Mouse (Mus musculus): Measurements from ENCODE around the gene Pnldc1. TPM values are rescaled to one million over a fixed set of nuclear protein-coding genes. Genes with fewer than 3 reads are reported as not detected.
"Not testable (repeated sequence)": the region's sequence is repeated elsewhere in the genome, so short reads cannot be mapped to it uniquely, and the experiment has no call there.

Gene Pnldc1
- 0.45 and 0.63 TPM in 2 replicates for polyA plus RNA-seq (2015; fragmentation: Nextera tagmentation; extraction: Ambion mirVana)

GRCm38 (mm10) chr17:12909361-12910280 lies at the start of gene Pnldc1:
Gene Pnldc1 (minus strand): TSS chr17:12910230.
- Histone ChIP-seq H3K9ac (ENCODE audit: low read length) (no peak within 1 kb of the TSS), H3K4me1 (replicated peaks; ENCODE audit: control insufficient read depth, insufficient read depth) (no peaks in the 10 kb centered on the region), H3K27ac (replicated peaks) (no peak within 1 kb of the TSS), H3K27me3 (ENCODE audit: control insufficient read depth, insufficient read depth, low read length) (no peaks in the 10 kb centered on the region), H3K4me3 (ENCODE audit: low read depth, low read length) (no peak within 1 kb of the TSS), H3K36me3 (ENCODE audit: control insufficient read depth, insufficient read depth, low read length) (no peaks in the 10 kb centered on the region; the same call in none of the 2 replicates), H3K4me2 (replicated peaks; ENCODE audit: low read depth) (no peak within 1 kb of the TSS), H3K9me3 (ENCODE audit: control insufficient read depth, low read length) (no peaks in the 10 kb centered on the region)
- TF ChIP-seq CTCF (IDR thresholded peaks at IDR 0.05; ENCODE audit: low read depth) (no peak), EP300 (optimal IDR thresholded peaks at IDR 0.05) (no peak)
- WGBS, result 75% methylated on average over 35 of the region's 35 CpGs
- no peak for DNase-seq (ENCODE audit: low spot score)
- no peak; the same call in 1 of the 2 replicates for ATAC-seq (ENCODE audit: low FRiP score, low TSS enrichment)

GRCm38 (mm10) chr17:12959377-12959776 lies 49.3 kb upstream of the Pnldc1 start:
- not testable (repeated sequence) for ATAC-seq (ENCODE audit: low FRiP score, low TSS enrichment); H3K4me3 ChIP-seq (ENCODE audit: low read depth, low read length); H3K27me3 ChIP-seq (ENCODE audit: control insufficient read depth, insufficient read depth, low read length); H3K4me2 ChIP-seq (replicated peaks; ENCODE audit: low read depth); H3K27ac ChIP-seq (replicated peaks); H3K36me3 ChIP-seq (ENCODE audit: control insufficient read depth, insufficient read depth, low read length); DNase-seq (ENCODE audit: low spot score); H3K4me1 ChIP-seq (replicated peaks; ENCODE audit: control insufficient read depth, insufficient read depth); H3K9me3 ChIP-seq (ENCODE audit: control insufficient read depth, low read length); H3K9ac ChIP-seq (ENCODE audit: low read length)
- 29% methylated on average over 1 of the region's 2 CpGs for WGBS

GRCm38 (mm10) chr17:12956664-12957063 lies 46.6 kb upstream of the Pnldc1 start:
- whole genome bisulfite sequencing, result 88% methylated on average over 8 of the region's 8 CpGs
- Histone ChIP-seq H3K27me3 (ENCODE audit: control insufficient read depth, insufficient read depth, low read length) (no peaks in the 10 kb centered on the region), H3K4me3 (ENCODE audit: low read depth, low read length) (no peak overlapping the region)

GRCm38 (mm10) chr17:12949669-12950068 lies 39.6 kb upstream of the Pnldc1 start:
- H3K9me3 ChIP-seq (ENCODE audit: control insufficient read depth, low read length), result no peaks in the 10 kb centered on the region
- 90% methylated on average over 5 of the region's 5 CpGs for WGBS
- H3K4me2 ChIP-seq (replicated peaks; ENCODE audit: low read depth), result no peak overlapping the region
- no peak for DNase-seq (ENCODE audit: low spot score)
- no peak overlapping the region for H3K4me3 ChIP-seq (ENCODE audit: low read depth, low read length)
- TF ChIP-seq EP300 (optimal IDR thresholded peaks at IDR 0.05) (no peak), CTCF (IDR thresholded peaks at IDR 0.05; ENCODE audit: low read depth) (no peak)
- ATAC-seq (ENCODE audit: low FRiP score, low TSS enrichment), result no peak
- no peak overlapping the region for H3K27ac ChIP-seq (replicated peaks)
- no peaks in the 10 kb centered on the region for H3K27me3 ChIP-seq (ENCODE audit: control insufficient read depth, insufficient read depth, low read length)
- no peaks in the 10 kb centered on the region for H3K4me1 ChIP-seq (replicated peaks; ENCODE audit: control insufficient read depth, insufficient read depth)
- no peak overlapping the region for H3K9ac ChIP-seq (ENCODE audit: low read length)
- H3K36me3 ChIP-seq (ENCODE audit: control insufficient read depth, insufficient read depth, low read length), result peaks cover 6% of the 10 kb centered on the region

More at GRCm38 (mm10) chr17:12956664-12957063, 46.6 kb upstream of the Pnldc1 start:
- TF ChIP-seq CTCF (IDR thresholded peaks at IDR 0.05; ENCODE audit: low read depth), result no peak
- TF ChIP-seq EP300 (optimal IDR thresholded peaks at IDR 0.05), result no peak
- Histone ChIP-seq H3K27ac (replicated peaks) (no peak overlapping the region), H3K9me3 (ENCODE audit: control insufficient read depth, low read length) (no peaks in the 10 kb centered on the region), H3K36me3 (ENCODE audit: control insufficient read depth, insufficient read depth, low read length) (peaks cover 3% of the 10 kb centered on the region), H3K4me1 (replicated peaks; ENCODE audit: control insufficient read depth, insufficient read depth) (no peaks in the 10 kb centered on the region), H3K4me2 (replicated peaks; ENCODE audit: low read depth) (no peak overlapping the region), H3K9ac (ENCODE audit: low read length) (no peak overlapping the region)
- no peak for ATAC-seq (ENCODE audit: low FRiP score, low TSS enrichment)
- no peak for DNase-seq (ENCODE audit: low spot score)

DNA sequence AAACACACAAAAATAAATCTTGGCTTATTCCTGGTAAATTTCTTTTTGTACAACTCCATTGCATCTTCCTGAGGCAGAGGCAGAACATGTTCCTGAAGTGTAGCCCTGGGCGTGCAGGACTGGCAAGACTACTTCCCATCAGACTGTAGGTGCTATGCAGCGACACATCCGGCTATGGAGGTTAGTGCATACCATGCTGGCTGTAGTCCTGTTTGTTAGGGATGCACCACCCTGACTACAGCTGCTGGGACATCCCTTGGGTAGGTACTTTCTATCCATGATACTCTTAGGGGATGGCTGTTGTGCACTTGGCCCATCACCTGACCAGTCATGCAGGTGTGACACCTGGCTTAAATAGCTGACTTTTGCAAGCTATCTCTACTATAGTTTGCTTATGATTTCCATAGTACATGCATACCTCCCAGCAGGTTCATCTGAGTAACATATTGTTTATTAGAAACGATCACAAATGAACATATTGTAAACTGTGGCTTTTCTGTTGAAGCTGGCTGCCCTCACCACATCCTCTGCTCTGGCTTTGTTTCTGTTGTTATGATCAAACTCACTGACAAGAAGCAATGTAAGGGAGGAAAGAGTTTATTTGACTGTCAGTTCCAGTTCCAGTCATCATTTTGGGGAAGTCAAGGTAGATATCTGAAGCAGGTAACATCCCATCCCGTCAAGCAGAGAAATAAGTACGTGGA lies 32.6 kb upstream of the Pnldc1 start:
- H3K4me3 ChIP-seq (ENCODE audit: low read depth, low read length), result no peak overlapping the region
- 86% methylated on average over 6 of the region's 6 CpGs for WGBS
- H3K9ac ChIP-seq (ENCODE audit: low read length), result no peak overlapping the region
- no peak for ATAC-seq (ENCODE audit: low FRiP score, low TSS enrichment)
- H3K4me1 ChIP-seq (replicated peaks; ENCODE audit: control insufficient read depth, insufficient read depth), result no peaks in the 10 kb centered on the region
- no peak for DNase-seq (ENCODE audit: low spot score)
- TF ChIP-seq EP300 (optimal IDR thresholded peaks at IDR 0.05) (no peak), CTCF (IDR thresholded peaks at IDR 0.05; ENCODE audit: low read depth) (no peak)
- H3K36me3 ChIP-seq (ENCODE audit: control insufficient read depth, insufficient read depth, low read length), result no peaks in the 10 kb centered on the region; the same call in none of the 2 replicates
- no peak overlapping the region for H3K27ac ChIP-seq (replicated peaks)
- H3K9me3 ChIP-seq (ENCODE audit: control insufficient read depth, low read length), result no peaks in the 10 kb centered on the region
- H3K27me3 ChIP-seq (ENCODE audit: control insufficient read depth, insufficient read depth, low read length), result no peaks in the 10 kb centered on the region
- no peak overlapping the region for H3K4me2 ChIP-seq (replicated peaks; ENCODE audit: low read depth)

All from stomach, postnatal 0 days (tissue).